Mouse (Mus musculus) hindbrain, embryonic 12.5 days (tissue): Measurements from ENCODE around the gene Slc28a1. TPM values are rescaled to one million over a fixed set of nuclear protein-coding genes. Genes with fewer than 3 reads are reported as not detected.

Experiments used
- ATAC-seq: fragments of 200-750 bp; cut with Nextera tagmentation; 2 replicates; pipeline ENCODE4 v1.8.0; 2017; ENCODE audit warnings: moderate TSS enrichment; ENCODE audit not compliant: low FRiP score
- H3K27ac ChIP-seq: fragments of 300-500 bp; sonication (generic); 2 replicates; pipeline ENCODE4 v1.5.1; 2016; ENCODE audit warnings: mild to moderate bottlenecking
- H3K27me3 ChIP-seq: fragments of 300-500 bp; sonication (generic); 2 replicates; pipeline ENCODE4 v1.6.1; 2016; ENCODE audit warnings: mild to moderate bottlenecking
- H3K36me3 ChIP-seq: fragments of 300-500 bp; sonication (generic); 2 replicates; pipeline ENCODE4 v1.6.1; 2016; ENCODE audit warnings: mild to moderate bottlenecking
- H3K4me1 ChIP-seq: fragments of 300-500 bp; sonication (generic); 2 replicates; pipeline ENCODE4 v1.6.1; 2016
- H3K4me2 ChIP-seq: fragments of 300-500 bp; sonication (generic); replicated peaks from 2 replicates; pipeline ENCODE4 v1.6.1; 2016; ENCODE audit warnings: mild to moderate bottlenecking
- H3K4me3 ChIP-seq: fragments of 300-500 bp; sonication (generic); 2 replicates; pipeline ENCODE4 v1.5.1; 2016; ENCODE audit warnings: mild to moderate bottlenecking
- H3K9ac ChIP-seq: fragments of 300-500 bp; sonication (generic); 2 replicates; pipeline ENCODE4 v1.6.1; 2016; ENCODE audit warnings: mild to moderate bottlenecking, moderate library complexity
- H3K9me3 ChIP-seq: fragments of 300-500 bp; sonication (generic); replicated peaks from 2 replicates; pipeline ENCODE4 v1.6.1; 2016; ENCODE audit warnings: mild to moderate bottlenecking
- WGBS: fragments of 180-500 bp; shearing (Covaris S2); methylation state at CpG from one replicate; pipeline ENCODE4 v1.1.7; 2016; 5-methylcytosine and 5-hydroxymethylcytosine counted together
- polyA plus RNA-seq: library from polyadenylated mRNA; unstranded; fragments of >200 nt; fragmentation: Nextera tagmentation; extraction: Ambion mirVana; gene quantifications from 2 replicates; pipeline ENCODE4 v1.2.1, GENCODE M21; 2016

Slc28a1 gene
- not detected in 2 replicates for polyA plus RNA-seq

DNA sequence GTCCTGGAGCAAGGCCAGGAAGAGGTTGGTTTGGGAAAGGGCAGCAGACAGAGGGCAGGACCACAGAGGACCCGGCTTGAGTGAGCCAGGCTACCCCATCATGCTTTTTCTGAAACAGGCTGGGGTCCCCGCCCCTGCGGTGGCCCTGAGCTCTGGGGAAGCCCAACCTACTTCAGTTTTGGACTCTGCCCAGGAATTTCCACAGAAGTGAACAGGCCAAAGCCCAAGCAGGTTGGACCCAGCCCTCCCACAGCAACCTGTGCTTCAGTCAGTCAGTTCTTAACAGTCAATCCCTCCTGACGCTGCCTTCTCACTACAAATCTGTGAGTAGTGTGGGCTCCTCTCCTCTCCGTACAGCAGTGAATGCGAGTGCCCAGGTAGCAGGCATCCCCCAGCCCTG lies at the start of gene Slc28a1:
Slc28a1 (plus strand) TSS at position 245 of the 400 bp plus-strand sequence.
- ATAC-seq: no peak
- H3K4me3 ChIP-seq: no peak within 1 kb of the TSS
- H3K4me2 ChIP-seq: no peak within 1 kb of the TSS
- H3K9ac ChIP-seq: no peak within 1 kb of the TSS
- H3K27me3 ChIP-seq: 0 out of 2 replicates have a peak, but pooled peaks cover 4% of the 10 kb centered on the region
- no peak within 1 kb of the TSS for H3K27ac ChIP-seq
- no peaks in the 10 kb centered on the region for H3K9me3 ChIP-seq
- 74% methylated on average over 6 of the region's 6 CpGs for WGBS
- peaks cover 3% of the 10 kb centered on the region; the same call in 1 of the 2 replicates for H3K4me1 ChIP-seq
- no peaks in the 10 kb centered on the region for H3K36me3 ChIP-seq

GRCm38 (mm10) chr7:81066714-81067113 lies 47.9 kb upstream of the Slc28a1 start:
- H3K4me2 ChIP-seq: no peak overlapping the region
- H3K9me3 ChIP-seq: no peaks in the 10 kb centered on the region
- 40% methylated on average over 6 of the region's 6 CpGs for WGBS
- H3K4me1 ChIP-seq: 0 out of 2 replicates have a peak, but pooled peaks cover 3% of the 10 kb centered on the region
- ATAC-seq: no peak
- no peak overlapping the region for H3K27ac ChIP-seq
- no peaks in the 10 kb centered on the region for H3K27me3 ChIP-seq
- no peak overlapping the region for H3K4me3 ChIP-seq
- H3K36me3 ChIP-seq: no peaks in the 10 kb centered on the region
- no peak overlapping the region for H3K9ac ChIP-seq

DNA sequence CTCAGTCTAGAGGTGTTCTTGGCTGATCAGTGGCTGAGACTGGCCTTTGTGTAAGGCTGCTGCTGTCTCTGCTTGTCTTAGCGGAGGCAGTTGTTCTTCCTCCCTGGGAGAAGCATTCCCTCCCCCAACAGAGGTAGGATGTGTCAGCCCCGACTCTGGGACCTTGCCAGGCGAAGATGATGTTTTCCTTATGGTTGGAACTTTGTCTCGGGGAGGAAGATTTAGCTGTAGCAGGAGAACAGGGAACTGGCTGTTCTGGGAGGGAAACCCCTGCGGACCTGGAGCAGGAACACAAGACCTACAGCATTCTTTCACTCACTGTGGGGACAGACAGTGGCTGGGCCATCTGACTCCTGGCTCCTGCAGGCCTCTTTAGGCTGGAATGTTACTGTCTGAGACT lies 42.1 kb upstream of the Slc28a1 start:
- H3K36me3 ChIP-seq: no peaks in the 10 kb centered on the region
- H3K9me3 ChIP-seq: no peaks in the 10 kb centered on the region
- no peak overlapping the region for H3K4me3 ChIP-seq
- no peak overlapping the region for H3K4me2 ChIP-seq
- 46% methylated on average over 5 of the region's 5 CpGs for WGBS
- H3K27me3 ChIP-seq: no peaks in the 10 kb centered on the region
- H3K27ac ChIP-seq: no peak overlapping the region
- ATAC-seq: no peak
- H3K9ac ChIP-seq: no peak overlapping the region
- 0 out of 2 replicates have a peak, but pooled peaks cover 6% of the 10 kb centered on the region for H3K4me1 ChIP-seq

DNA sequence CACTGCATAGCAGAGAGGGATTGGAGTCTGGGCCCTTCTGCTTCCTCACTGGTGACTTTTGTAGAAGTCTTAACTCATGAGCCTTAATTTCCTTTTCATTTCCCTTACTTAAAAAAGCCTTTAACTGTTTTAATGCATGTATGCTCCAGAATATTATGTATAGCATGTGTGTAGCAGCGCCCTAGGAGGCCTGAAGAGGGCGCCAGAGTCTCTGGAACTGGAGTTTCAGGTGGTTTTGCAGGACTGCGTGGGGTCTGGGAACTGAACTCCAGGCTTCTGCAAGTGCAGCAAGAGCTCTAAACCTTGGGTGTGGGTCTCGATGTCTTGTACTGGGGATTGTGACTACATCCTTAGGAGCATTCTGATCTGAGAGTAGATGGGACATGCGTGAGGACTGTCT lies 41.3 kb upstream of the Slc28a1 start:
- no peak overlapping the region for H3K4me2 ChIP-seq
- H3K36me3 ChIP-seq: no peaks in the 10 kb centered on the region
- WGBS: 83% methylated on average over 5 of the region's 5 CpGs

GRCm38 (mm10) chr7:81074546-81074945 lies 40.1 kb upstream of the Slc28a1 start:
- H3K9ac ChIP-seq: no peak overlapping the region
- H3K27me3 ChIP-seq: no peaks in the 10 kb centered on the region; the same call in 1 of the 2 replicates
- H3K27ac ChIP-seq: no peak overlapping the region
- no peaks in the 10 kb centered on the region for H3K36me3 ChIP-seq
- ATAC-seq: no peak
- 58% methylated on average over 9 of the region's 9 CpGs for WGBS
- no peak overlapping the region for H3K4me3 ChIP-seq
- no peak overlapping the region for H3K4me2 ChIP-seq
- 0 out of 2 replicates have a peak, but pooled peaks cover 6% of the 10 kb centered on the region for H3K4me1 ChIP-seq
- no peaks in the 10 kb centered on the region for H3K9me3 ChIP-seq

More for the DNA sequence above, 41.3 kb upstream of the Slc28a1 start:
- Histone ChIP-seq H3K9ac (no peak overlapping the region), H3K27ac (no peak overlapping the region), H3K27me3 (no peaks in the 10 kb centered on the region; the same call in 1 of the 2 replicates), H3K4me3 (no peak overlapping the region), H3K4me1 (0 out of 2 replicates have a peak, but pooled peaks cover 6% of the 10 kb centered on the region), H3K9me3 (no peaks in the 10 kb centered on the region)
- no peak for ATAC-seq

DNA sequence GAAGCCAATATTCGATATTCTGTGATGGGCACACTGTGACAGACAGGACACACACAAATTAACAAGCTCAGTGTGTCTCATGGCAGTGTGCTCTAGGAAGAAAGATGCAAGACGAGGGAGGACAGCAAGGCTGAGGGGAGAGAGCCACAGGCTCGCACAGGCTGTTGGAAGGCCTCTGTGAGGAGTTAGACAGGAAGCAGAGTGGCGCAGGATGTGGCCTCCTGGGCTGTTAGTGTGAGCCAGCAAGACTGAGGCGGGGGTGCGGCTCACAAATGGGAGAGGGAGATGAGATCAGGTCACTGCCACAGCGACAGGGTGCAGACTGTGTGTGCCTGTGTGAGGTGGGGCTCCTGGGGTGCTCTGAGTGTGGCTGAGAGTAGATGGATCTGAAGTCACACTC lies 39.3 kb upstream of the Slc28a1 start:
- Histone ChIP-seq H3K4me3 (no peak overlapping the region), H3K9ac (no peak overlapping the region; the same call in 1 of the 2 replicates), H3K9me3 (no peaks in the 10 kb centered on the region), H3K27me3 (no peaks in the 10 kb centered on the region; the same call in 1 of the 2 replicates), H3K27ac (no peak overlapping the region), H3K4me2 (no peak overlapping the region), H3K36me3 (no peaks in the 10 kb centered on the region), H3K4me1 (0 out of 2 replicates have a peak, but pooled peaks cover 6% of the 10 kb centered on the region)
- ATAC-seq: no peak
- WGBS: 59% methylated on average over 7 of the region's 7 CpGs

GRCm38 (mm10) chr7:81075732-81076131 lies 38.9 kb upstream of the Slc28a1 start:
- no peak overlapping the region for H3K4me2 ChIP-seq
- H3K36me3 ChIP-seq: no peaks in the 10 kb centered on the region
- ATAC-seq: no peak
- no peaks in the 10 kb centered on the region for H3K9me3 ChIP-seq
- no peak overlapping the region for H3K27ac ChIP-seq
- no peak overlapping the region for H3K4me3 ChIP-seq
- no peaks in the 10 kb centered on the region; the same call in 1 of the 2 replicates for H3K27me3 ChIP-seq
- no peak overlapping the region for H3K9ac ChIP-seq
- H3K4me1 ChIP-seq: 0 out of 2 replicates have a peak, but pooled peaks cover 6% of the 10 kb centered on the region
- WGBS: 83% methylated on average over 5 of the region's 5 CpGs

DNA sequence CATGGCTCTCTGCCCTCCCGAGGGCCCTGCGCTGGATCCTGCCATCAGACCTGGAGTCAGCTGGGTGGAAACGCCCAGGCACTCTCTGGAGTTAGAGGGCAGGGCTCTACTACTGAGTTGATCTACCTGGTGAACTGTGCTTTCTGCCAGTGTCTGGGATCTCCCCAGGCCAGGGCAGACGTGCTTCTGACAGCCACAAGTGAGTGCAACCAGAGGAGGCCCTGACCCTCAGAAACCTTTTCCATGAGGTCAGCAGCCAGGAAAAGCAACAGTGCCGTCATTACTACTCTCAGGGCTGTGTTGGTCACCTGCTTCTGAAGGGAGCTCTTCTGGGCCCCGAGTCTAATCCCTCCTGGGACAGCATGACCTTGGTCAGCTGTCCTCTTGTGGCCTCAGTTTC lies 37.6 kb upstream of the Slc28a1 start:
- Histone ChIP-seq H3K4me2 (no peak overlapping the region), H3K36me3 (no peaks in the 10 kb centered on the region), H3K27ac (no peak overlapping the region), H3K9ac (no peak overlapping the region), H3K27me3 (no peaks in the 10 kb centered on the region; the same call in 1 of the 2 replicates), H3K9me3 (no peaks in the 10 kb centered on the region), H3K4me3 (no peak overlapping the region), H3K4me1 (0 out of 2 replicates have a peak, but pooled peaks cover 6% of the 10 kb centered on the region)
- WGBS: 71% methylated on average over 6 of the region's 6 CpGs
- ATAC-seq: no peak

DNA sequence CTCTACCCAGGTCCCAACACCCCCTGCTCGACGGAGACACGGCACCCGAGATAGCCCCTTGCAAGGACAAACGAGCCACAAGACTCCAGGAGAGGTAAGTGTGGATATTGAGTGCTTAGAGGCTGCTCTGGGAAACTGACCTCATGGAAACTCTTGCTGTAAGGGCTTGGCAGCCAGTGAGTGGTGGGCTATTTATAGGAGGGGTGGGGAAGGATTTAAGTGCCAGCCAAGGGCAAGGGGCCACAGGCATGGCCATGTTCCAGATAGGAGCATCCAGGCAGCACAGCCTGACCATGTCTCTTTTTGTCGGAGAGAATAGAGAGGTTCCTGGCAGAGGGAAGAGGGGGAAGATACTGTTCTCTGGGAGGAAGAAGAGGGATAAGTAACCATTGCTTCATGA lies 35.9 kb upstream of the Slc28a1 start:
- Histone ChIP-seq H3K4me2 (no peak overlapping the region), H3K9ac (no peak overlapping the region), H3K36me3 (no peaks in the 10 kb centered on the region), H3K27me3 (no peaks in the 10 kb centered on the region; the same call in 1 of the 2 replicates), H3K4me1 (0 out of 2 replicates have a peak, but pooled peaks cover 2% of the 10 kb centered on the region), H3K27ac (no peak overlapping the region), H3K4me3 (no peak overlapping the region), H3K9me3 (no peaks in the 10 kb centered on the region)
- 88% methylated on average over 6 of the region's 6 CpGs for WGBS
- ATAC-seq: no peak

DNA sequence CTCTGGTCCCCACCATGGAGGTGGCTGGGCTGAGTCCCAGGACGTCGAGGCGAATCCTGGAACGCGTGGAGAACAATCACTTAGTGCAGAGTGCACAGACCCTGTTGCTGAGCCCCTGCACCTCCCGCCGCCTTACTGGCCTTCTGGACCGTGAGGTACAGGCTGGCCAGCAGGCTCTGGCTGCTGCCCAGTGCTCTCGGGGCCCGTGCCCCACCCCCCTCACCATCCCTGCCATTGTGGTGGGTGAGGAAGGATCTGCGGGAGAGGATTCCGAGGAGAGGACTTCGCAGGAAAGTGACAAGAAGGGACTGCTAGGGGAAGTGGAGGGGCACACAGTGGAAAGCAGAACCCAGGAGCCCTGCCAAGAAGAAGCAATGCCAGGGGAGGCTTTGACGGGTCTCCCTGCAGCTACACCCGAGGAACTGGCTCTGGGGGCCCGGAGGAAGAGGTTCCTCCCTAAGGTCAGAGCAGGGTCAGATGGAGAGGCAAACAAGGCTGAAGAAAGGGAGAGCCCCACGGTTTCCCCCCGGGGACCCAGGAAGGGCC lies 21.1 kb upstream of the Slc28a1 start:
- Histone ChIP-seq H3K9me3 (no peaks in the 10 kb centered on the region), H3K27me3 (no peaks in the 10 kb centered on the region), H3K27ac (no peak overlapping the region), H3K9ac (no peak overlapping the region), H3K4me1 (0 out of 2 replicates have a peak, but pooled peaks cover 8% of the 10 kb centered on the region), H3K36me3 (no peaks in the 10 kb centered on the region), H3K4me3 (no peak overlapping the region), H3K4me2 (no peak overlapping the region)
- no peak for ATAC-seq
- WGBS: 54% methylated on average over 18 of the region's 18 CpGs

DNA sequence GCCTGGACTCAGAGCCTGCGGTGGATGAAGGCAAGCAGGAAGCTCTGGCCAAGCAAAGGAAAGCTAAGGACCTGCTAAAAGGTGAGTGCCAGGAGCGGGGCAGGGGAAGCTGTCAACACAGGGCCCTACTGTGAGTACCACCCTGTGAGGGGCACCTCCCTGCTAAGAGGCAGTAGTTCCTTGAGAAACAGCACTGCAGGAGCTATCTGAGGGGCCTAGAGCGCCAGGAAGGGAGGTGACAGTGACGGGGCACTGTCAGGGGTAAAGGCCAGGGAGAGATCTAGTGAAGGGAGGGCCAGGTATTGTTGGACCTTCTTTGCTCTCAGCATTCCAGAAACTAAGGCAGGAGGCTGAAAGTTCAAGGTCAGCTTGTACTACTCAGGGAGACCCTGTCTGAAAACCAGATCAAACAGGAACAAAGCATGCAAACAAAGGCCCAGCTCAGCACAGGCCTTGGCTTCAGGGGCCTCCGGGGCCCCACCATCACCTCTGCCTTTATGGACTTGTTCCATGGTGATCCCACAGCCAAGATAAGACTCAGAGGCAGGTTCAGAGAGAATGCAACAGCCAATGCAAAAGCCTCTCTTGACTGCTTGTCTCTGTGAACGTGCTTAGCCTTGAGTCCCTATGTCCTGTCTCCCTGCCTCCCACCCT lies 20.4 kb upstream of the Slc28a1 start:
- WGBS: 73% methylated on average over 6 of the region's 6 CpGs
- ATAC-seq: no peak

DNA sequence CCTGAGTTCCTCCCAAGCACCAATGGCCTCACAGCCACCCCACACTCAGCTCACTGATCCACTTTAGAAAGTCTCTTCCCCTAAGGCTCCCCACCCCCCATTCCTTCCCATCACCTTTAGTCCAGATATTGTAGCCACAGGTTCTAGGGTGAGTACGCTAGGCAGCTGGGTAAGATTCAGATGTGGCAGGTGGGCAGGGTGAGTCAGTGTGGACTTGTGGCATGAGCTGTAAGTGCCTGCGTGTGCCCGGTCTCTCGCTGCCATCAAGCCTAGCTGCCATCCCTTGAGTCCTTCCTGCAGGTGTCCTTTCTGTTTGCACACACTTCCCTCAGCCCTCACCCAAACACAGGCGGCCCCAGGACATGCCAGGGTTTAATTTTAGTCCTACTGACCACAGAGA lies 14.3 kb upstream of the Slc28a1 start:
- no peak for ATAC-seq
- no peaks in the 10 kb centered on the region for H3K27me3 ChIP-seq
- H3K27ac ChIP-seq: no peak overlapping the region
- no peak overlapping the region for H3K9ac ChIP-seq
- no peak overlapping the region for H3K4me3 ChIP-seq
- H3K4me2 ChIP-seq: no peak overlapping the region
- 82% methylated on average over 5 of the region's 5 CpGs for WGBS
- H3K36me3 ChIP-seq: no peaks in the 10 kb centered on the region
- H3K9me3 ChIP-seq: no peaks in the 10 kb centered on the region
- no peaks in the 10 kb centered on the region for H3K4me1 ChIP-seq

More for the DNA sequence above, 20.4 kb upstream of the Slc28a1 start:
- no peaks in the 10 kb centered on the region for H3K27me3 ChIP-seq
- H3K27ac ChIP-seq: no peak overlapping the region
- no peaks in the 10 kb centered on the region for H3K36me3 ChIP-seq
- no peak overlapping the region for H3K4me3 ChIP-seq
- H3K4me1 ChIP-seq: 0 out of 2 replicates have a peak, but pooled peaks cover 8% of the 10 kb centered on the region
- no peak overlapping the region for H3K9ac ChIP-seq
- H3K9me3 ChIP-seq: no peaks in the 10 kb centered on the region
- H3K4me2 ChIP-seq: no peak overlapping the region
